Mouse (Mus musculus): ENCODE measurements at regions not wholly inside any gene's neighbourhood (a gene's known extent, or its start where the extent isn't known, plus 50 kb on each side); places are given as distances from the start of the nearest gene placed in this dataset.
A peak's percentile ranks its signal among the peaks of the same experiment; 100 is the strongest.

DNA sequence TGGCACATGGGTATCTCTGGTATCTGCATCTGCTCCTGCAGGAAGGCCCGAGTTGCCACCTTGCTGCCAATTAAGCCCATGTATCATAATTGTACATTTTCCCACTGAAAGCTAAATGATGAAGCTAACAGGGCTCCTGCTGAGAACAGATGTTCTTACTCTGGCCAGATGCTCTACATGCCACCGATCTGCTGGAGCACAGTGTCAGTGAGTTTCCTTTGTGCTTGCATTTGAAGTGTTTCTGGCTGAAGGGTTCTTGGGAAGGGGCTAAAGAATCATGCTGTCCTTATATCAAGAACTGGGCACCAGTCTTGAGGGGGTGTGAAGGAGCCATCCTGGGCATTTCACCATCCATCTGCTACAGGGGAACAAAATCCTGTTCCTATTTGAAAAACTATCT is 323.2 kb downstream of the Cog6 start:
- DNase-seq = no peak

DNA sequence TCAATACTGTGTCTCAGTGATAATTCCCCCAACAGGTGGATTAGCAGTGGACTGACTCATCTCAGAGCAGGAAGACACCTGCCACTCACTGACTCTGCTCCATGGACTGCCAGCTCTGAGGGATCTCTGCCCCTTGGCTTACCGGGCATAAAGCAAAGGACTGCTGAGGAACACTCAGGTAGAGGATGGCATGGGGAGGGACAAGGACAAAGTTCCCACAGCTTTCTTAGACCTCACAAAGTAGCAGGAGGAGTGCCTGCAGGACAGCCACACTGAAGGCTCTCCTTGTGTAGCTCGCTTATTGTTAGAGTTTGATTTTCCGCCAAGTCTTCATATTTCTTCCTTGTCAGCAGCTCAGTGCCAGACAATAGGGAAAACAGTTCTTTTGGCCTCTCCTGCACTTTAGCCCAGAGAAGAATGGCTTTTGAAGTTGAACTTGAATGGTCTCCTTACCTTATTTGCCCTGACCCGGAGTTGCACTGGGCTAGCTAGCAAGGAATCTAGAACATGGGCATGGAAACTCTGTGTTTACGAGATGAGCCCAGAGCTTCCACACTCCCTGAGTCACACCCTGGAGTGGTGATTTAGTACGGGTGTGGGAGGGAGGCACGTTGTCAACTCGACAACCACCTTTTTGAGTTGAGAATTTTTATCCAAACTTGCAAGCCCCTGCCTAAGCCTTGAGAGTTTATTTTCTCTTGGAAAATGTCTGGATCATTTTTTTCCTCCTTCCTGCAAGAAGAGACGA is 331.4 kb downstream of the Cog6 start:
- DNase-seq = no peak

DNA sequence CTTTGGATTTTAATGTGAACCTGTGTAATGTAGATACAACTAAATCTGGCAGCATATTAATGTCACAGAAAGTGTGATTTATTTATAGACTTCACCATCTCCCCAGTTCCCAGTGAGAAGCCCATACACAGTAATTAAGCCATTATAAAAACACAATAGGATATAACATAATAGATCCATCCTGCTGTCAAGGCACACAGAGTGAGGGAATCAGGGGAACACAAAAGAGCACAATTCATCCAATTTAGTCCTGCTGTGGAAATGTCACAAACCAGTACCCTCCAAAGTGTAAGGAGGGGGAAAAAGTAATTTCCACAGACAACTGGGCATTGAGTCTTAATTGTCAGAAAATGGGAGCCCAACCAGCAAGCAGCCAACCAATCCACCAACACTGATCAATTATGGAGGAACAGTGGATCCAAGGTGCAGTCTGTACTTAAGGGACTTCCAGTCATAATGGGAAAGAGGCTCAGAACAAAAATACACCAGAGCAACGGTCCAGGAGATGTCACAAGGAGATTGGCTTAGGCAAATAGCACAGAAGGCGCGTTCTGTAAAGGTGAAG is 336.1 kb downstream of the Cog6 start:
- DNase-seq = no peak

DNA sequence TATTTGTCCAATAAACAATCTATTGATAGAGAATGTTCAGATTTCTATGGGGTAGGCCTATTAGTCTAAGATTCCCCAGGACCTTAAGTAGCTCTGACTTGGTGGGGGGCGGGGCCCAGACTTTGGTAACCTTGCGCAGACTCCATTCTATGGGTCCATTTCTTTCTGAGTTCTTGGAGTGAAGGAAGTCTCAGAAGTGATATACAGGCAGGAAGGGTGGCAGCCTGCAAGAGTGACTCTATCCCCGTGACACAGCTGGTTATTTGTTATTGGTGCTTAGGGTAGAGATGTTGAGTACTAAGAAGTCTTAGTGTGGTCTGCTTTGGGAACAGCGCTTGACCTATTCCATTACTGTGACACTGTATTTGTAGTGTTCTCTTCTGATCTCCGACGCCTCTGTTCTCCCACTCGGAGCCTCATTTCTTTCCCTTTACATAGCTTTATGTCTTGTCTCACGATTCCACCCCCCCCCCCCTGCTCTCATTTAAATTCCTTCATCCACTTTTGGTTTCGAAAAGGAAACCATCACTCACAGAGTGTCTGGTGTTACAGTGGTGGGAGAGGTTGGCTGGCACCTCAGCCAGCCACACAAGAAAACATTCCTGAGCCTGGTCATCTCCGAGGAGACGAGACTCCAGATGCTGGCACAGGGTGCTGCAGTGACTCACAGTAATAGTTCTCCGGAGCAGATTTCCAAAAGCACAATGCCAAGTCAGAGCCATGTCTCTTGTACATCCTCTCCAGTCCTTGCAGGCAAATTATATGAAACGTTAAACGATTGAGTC is 340.0 kb downstream of the Cog6 start:
- DNase-seq = no peak

DNA sequence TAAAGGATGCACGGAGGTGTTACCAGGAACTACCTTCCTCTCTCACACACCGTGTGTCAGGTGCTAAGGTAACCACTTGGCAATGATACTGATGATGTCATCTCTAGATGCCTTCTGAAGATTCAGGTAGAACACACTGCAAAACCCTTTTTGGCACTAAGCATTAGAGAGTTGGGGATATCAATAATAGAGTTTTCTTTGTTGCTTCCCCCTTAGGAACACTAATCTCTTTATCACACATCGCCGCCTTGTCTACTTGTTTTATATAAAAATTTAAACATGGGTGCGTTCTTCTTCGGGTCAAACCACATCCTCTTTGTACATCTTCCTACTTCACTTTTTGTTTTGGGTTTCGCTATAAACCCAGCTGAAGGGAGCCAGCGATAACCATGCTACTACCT is 346.4 kb downstream of the Cog6 start:
- DNase-seq = no peak

DNA sequence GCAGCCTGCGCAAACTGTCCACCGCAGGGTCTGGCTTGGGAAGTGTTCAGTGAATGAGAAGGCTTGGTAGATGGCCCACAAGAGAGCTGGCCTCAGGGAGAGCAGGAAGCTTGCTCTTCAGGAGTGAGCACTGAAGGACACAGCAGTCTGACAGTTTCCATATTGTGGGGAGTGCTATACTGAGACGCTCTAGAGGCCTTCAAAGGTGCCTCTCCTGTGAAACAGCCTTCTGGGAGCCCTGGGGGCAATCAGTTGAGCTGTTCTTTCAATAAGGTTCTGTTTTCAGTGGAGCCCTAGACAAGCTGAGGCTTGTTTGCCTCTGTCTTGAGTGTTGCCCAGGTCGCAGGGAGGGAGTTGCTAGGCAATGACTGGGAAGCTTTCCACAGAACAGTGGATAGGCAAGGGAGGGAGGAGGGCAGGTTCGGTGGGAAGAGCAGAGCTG is 353.9 kb downstream of the Cog6 start:
- DNase-seq = no peak

DNA sequence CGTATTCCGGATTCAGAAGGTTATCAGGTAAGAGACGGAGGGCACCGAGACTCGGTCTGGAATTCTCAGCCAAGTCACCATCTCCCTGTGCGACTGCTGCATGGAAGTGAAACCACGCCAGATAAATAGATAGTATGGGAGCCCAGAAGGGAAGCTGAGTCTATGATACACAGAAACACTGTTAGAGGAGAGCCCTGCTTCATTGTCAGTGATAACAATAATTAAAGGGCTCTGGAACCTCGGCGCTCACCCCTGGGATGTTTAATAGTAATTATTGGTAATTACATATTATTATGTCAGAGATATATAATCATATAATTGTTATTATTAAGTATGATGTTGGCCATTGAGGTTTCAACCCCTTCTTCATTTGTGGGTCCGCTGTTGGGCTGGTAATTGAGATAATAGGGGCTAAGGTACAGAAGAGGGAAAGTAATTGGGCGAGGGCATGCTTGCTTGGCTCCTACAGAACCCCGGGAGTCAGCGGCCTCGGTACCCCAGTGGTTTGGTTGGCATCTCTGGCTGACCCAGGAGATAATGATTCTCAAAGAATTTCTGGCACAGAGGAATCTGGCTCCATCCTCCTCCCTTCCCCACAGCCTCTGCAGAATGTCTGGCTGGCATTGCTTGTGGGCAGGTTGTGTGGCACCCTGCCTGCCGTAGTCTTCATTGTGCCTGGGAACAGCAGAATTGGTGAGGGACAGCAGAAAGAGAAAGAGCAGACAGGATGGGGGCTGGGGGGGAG is 354.7 kb downstream of the Cog6 start:
- no peak for DNase-seq

DNA sequence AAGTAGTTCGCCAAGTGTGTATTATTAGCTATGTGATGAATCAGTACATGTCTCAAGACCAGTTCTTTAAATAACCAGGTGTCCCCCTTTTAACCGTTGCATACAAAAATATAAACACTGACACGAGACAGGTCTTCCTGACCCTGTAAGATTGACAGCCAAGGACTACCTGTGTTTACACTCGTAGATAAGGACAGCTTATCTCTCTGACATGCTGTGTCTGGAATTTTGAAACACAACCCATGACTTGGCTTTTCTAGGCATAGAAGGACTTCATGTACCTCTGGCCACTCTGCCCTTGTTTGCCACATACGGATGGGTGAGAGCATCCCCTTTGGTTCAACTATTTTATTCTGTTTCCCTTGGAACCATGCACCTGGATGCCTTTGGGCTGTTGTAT is 364.0 kb downstream of the Cog6 start:
- no peak for DNase-seq

DNA sequence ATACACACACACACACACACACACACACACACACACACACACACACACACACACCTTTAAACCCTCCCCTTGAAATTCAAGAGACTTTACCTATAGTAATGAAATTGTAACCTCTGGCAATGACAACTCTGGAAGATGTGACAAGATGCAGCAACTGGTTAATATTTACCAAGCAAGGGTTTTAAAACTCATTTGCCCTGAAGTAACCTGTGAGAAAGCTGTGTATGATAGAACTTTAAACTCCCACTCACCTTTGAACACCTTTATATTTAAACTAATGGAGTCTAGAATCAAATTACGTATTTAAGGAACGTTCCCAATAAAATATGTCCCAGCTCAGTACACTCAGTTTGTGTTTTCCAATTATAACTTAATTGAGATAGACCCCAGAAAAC is 364.6 kb downstream of the Cog6 start:
- DNase-seq = no peak

DNA sequence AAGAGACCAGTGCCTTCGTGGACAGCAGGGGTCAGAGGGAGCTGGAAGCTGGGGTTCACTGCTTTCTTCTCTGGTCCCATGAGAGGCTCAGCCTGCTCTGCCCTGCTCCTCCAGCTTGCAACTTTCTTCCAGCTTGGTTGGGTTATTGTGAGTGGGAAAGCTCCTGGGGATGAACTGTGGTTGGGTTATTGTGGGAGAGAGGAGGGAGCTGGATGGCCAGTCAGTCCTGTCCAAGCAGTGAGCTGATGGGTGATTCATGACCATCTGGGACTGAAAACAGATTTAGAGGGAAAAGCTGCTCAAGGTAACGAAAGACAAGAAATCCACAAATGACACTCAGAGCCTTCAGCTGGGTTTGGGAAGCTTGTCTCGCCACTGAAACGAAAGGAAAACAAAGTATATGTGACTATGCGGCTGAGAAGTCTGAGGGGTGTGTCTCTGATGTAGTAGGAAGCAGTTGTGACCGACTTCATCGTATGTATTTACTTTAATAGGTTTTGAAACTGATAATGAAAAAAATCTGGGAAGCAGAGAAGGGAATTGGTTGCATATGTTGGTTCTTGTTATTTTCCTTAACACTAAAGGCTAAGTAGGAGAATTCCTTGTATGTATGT is 365.1 kb downstream of the Cog6 start:
- no peak for DNase-seq

DNA sequence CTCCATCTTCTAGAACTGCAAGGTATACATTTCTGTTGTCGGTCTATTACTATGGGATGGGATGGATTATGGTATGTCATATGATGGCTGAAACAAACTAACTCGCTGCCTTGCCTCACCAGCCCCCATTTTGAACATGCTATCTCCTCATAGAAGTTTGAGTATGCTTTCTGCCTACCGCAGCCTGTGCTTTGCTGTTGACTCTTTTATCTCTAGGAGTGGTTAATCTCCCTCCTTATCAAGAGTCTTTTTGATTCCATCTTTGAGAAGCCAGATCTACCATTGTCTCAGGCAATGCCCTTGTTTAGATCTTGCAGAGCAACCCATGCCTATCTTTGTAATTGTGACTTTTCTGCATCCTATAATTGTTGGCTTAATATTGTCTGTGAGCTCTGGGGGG is 367.0 kb downstream of the Cog6 start:
- no peak for DNase-seq

DNA sequence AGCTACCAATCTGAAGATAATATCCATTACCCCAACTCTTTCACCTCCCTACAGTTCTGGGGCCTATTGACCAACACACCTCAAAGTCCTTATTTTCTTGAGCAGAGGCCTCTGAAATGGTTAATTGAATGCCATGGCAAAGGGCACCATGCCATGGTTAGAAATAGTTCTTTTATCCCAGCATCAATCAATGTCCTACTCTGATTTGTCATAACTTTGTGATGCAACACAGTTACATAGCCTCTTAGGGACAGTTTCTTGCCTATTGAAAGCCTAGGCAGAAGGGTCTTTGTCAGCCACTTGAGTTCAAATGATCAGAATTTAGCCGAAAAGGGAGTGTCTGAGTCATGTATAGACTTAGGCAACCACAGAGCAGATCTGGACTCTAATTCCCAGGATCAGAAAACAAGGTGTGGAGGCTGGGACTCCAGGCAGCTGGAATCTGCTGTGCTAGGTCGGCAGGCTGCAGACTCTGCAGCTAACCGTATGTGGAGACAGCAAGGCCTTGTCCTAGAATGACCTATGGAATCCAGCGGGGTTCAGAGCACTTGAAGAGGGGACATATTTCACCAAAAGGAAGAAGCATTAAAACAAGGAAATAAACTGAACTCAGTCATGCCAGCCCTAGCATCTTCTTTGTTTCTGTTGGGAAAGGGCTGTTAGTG is 368.1 kb downstream of the Cog6 start:
- DNase-seq = no peak

DNA sequence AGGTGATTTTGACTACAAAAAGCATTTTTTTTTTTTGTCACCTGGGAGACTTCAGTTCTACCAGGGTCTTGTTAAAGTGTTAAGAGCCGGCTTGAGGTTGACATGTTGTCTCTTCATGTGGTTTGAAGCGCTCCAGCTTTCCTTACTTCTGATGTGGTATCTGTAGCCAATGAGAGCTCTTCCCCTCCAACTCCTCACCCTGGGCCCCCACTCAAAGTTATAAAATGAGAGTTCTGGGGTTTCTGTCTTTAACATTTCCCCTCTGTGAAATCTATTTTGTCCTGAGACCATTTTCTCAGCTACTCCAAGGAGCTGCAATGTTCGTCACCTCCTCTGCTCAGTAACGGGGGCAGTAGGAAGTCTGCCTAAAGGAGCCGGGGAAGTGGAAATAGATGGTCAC is 369.1 kb downstream of the Cog6 start:
- peak in 1 of 2 experiments; percentile 81 for DNase-seq

DNA sequence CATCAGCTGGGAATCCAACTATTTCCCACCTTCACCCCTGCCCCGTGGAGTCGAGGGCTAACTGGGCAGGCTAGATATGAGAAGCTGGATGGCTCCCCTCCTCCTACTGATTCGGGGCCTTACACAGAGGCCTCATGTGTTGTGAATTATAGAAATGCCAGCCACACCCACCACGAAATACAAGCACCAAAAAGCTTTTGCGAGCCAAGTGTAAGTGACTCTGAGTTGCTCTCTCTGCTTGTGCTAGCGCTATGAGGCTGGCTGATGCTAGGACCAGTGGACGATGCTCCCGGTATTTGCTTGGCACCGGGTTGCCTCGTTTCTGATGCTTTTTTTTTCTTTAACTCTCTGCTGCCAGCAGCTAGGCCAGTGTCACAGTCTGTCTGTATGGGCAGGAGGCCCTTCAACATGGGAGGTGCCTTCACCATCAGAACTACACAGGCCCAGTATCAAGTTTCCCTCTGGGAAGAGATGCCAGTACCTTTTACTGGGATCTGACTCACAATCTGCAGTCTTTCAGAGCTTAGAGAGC is 369.8 kb downstream of the Cog6 start:
- DNase-seq = no peak

DNA sequence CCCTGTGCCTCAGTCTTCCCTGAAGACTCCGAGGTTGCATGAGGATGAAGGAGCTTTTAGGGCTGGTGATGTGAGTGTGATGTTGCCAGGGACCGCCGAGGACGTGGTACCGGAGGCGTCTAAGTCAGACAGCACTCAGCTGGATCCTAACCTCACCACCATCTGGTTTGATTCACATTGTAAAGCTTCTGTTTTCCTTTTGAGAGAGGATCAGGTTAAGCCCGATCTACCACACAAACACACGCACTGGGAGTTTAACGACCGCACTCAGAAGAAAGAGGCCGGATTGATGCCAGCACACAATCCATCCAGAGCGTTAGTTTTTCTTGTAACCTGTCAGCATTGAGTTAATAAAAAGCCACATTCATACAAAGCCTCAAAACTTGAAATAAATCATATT is 371.9 kb downstream of the Cog6 start:
- no peak for DNase-seq

DNA sequence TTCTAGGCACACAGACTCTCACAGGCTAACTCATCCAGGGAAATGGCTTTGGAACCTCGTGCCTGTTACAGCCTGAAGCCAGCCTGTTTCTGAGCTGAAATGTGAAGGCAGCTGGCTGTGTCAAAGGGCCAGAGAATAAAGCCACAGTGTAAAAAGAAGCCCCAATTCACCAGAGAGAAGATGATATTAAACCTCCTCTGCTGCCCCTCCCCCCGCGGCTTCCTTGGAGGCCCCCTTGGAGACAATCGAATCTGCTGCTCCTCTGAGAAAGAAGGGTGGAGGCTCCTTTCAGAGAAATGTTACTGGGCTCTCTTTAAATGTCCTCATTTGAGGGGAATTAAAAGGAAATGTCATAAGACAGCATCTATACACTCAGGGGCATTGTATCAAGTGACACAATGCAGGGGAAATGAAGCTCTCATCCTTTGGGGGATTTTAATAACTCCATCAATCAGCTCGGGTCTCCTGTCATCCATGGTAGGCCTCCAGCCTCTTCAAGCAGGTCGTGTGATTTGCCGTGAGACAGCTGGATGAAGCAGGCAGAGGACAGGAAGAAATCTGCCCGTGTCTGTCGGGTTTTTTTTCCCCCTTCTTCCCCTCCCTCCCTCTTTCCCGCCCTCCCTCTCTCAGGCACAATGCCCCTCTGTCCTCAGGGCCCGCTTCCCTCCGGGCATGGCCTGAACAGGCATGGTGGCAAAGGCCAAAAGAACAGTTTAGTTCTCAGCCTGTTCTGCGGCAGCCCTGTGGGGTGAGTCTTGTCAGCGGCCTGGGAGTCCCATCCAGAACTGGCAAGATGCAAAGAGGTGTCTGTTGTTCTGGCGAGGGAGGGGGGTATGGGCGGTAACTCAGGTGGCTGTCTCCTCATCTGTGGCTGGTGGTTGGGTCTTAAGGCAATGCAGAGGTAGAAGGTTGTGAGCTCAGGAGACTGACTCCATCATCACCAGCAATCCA is 372.6 kb downstream of the Cog6 start:
- no peak for DNase-seq

DNA sequence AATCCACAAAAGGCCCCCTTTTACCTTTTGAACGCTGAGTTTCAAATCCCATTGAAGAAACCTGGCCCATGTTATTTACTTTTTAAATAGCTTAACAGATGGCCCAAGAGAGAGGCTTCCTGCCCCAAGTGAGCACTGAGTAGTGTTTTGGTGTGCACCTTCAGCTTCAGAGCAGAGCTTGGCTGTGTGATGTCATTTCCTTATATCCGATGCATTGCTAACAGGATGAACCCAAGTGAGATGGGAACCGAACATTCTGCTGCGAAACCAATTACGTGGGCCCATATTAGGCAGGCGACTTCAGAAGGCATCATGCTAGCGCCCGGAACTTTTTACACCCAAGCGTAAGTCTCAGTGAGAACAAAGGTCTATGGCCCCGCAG is 373.2 kb downstream of the Cog6 start:
- no peak for DNase-seq

DNA sequence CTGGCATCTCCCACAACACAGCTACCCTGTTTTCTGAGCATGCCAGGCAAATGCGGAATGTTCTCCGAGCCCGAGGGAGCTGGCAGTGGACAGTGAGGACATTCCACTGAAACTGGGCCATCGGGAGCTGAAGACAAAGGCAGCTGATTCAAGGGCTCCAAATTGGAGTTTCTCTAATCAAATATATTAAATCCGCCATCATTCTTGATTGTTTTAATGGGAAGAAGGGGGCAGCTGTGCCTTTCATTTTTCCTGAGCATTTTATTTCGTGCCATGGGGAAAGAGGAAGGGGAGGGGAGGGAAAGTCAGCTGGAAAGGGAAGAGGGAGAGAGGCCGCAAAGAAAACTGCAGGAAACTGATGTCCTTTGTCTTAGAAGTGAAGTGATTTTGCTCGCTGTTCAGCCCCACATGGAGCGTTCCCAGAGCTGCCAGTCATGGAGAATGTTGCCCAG is 373.9 kb downstream of the Cog6 start:
- no peak for DNase-seq

DNA sequence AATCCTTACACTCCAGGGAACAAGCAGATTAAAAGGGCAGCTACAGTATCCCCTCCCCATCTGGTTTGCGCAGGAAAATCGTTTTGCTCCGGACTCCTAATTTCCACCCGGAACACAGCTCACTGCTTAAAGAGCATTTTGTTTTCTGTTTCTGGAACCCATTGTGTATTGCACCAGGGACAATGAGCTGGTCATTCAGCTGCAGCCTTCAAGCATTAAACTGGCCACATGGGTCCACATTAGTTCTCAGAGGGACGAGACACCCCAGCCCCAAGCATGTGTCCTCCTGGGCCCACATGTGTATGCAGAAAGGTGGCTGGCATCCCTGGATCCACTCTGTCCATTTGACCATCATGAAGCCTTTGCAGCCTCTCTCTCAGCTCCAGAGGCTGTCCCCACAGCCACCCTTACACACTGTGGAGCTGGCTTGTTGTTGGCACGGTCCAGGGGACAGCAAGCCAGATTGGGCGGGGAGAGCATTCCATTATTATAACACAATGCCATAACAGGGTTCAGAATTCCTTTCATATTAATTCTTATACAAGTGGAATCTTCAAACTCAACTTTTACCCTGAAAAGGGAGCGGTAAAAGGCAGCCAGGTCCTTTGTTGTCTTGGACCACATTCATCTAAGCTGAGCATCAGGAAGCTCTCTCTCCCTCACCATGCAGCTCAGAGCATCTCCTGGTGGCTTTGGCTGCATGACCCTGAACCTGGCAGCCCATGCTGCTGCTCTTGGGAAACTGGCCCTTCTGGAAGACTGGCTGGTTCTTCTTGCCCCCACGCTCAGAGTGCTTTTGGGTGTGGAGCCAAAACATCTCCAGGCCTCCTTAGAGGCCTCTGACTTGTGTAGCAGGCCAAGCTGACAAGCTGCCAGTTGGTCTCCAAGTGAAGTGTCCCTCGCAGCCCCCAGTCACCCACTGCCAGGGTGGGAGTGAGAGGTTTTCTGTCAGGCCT is 373.4 kb downstream of the Foxo1 start:
- DNase-seq = no peak
